Mouse (Mus musculus) midbrain, embryonic 11.5 days (tissue): Measurements from ENCODE around the gene Nfe2l1. TPM values are rescaled to one million over a fixed set of nuclear protein-coding genes. Genes with fewer than 3 reads are reported as not detected.
"Not testable (repeated sequence)": the region's sequence is repeated elsewhere in the genome, so short reads cannot be mapped to it uniquely, and the experiment has no call there.

Source experiments
- ATAC-seq: fragments of 200-750 bp; cut with Nextera tagmentation; 2 replicates; pipeline ENCODE4 v1.8.0; 2017; ENCODE audit warnings: moderate TSS enrichment, moderate library complexity; ENCODE audit not compliant: low FRiP score
- DNase-seq: peaks from one replicate; pipeline ENCODE4 v3.0.0; 2015; ENCODE audit warnings: low spot score; ENCODE audit errors: missing footprints
- H3K27ac ChIP-seq: fragments of 300-500 bp; sonication (generic); 2 replicates; pipeline ENCODE4 v1.5.1; 2014; ENCODE audit warnings: low read depth, low read length
- H3K27me3 ChIP-seq: fragments of 300-500 bp; sonication (generic); 2 replicates; pipeline ENCODE4 v1.6.1; 2014; ENCODE audit warnings: mild to moderate bottlenecking, low read length, moderate library complexity, mixed read lengths; ENCODE audit not compliant: control insufficient read depth, insufficient read depth
- H3K36me3 ChIP-seq: fragments of 300-500 bp; sonication (generic); 2 replicates; pipeline ENCODE4 v1.6.1; 2014; ENCODE audit warnings: mild to moderate bottlenecking, low read length, moderate library complexity, mixed read lengths; ENCODE audit not compliant: control insufficient read depth, insufficient read depth
- H3K4me1 ChIP-seq: fragments of 300-500 bp; sonication (generic); 2 replicates; pipeline ENCODE4 v1.6.1; 2014; ENCODE audit warnings: low read length; ENCODE audit not compliant: control insufficient read depth, insufficient read depth
- H3K4me2 ChIP-seq: fragments of 300-500 bp; sonication (generic); 2 replicates; pipeline ENCODE4 v1.6.1; 2014; ENCODE audit warnings: mild to moderate bottlenecking, moderate library complexity
- H3K4me3 ChIP-seq: fragments of 300-500 bp; sonication (generic); 2 replicates; pipeline ENCODE4 v1.5.1; 2014; ENCODE audit warnings: low read depth, low read length
- H3K9ac ChIP-seq: fragments of 300-500 bp; sonication (generic); 2 replicates; pipeline ENCODE4 v1.6.1; 2014; ENCODE audit warnings: low read length
- H3K9me3 ChIP-seq: fragments of 300-500 bp; sonication (generic); 2 replicates; pipeline ENCODE4 v1.6.1; 2016; ENCODE audit warnings: low read length; ENCODE audit not compliant: control insufficient read depth
- WGBS: fragments of 180-500 bp; shearing (Covaris S2); extraction: QIAGEN DNeasy Blood & Tissue Kit; methylation state at CpG from one replicate; pipeline ENCODE4 v1.1.7; 2014; 5-methylcytosine and 5-hydroxymethylcytosine counted together
- polyA plus RNA-seq: library from polyadenylated mRNA; unstranded; fragments of >200 nt; fragmentation: Nextera tagmentation; extraction: Ambion mirVana; gene quantifications from 2 replicates; pipeline ENCODE4 v1.2.1, GENCODE M21; 2014

The Nfe2l1 gene
- polyA plus RNA-seq, 1 experiment from 2014 or later: 35.2 TPM

DNA sequence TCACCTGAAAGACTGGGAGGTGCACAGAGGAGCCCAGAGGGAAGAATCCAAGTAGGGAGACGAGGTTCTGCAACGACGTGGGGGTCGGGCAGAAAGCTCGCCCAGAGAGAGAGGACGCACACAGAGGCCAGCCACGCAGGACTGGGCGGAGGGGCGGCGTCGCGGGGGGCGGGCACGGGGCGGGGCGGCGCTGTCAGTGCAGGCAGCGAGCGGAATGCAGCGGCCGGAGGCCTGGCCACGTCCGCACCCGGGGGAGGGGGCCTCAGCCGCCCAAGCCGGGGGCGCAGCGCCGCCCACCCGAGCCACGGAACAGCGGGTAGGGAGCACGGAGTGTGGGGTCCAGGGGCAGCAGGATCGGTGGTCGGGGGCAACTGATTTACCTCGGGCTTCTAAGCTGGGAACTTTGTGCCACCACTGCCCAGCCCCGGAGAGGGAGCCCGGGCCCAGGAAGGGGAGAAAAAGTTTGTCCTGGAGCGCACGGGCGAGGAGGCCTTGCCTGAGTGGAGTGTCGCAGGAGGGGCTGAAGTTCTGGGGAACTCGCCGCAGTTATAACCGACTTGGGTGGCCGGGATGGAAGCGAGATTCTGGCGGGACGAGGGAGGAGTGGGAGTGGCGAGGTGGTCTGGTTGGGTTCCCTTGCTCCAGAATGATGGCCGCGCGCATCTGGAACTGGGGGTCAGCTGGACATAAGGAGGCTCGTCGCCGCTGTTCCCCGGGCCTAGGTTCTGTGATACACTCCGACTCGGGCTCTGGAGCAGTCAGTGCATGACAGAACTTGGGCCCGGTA, 20.1 kb upstream of the Nfe2l1 start, which contains the start of gene Copz2:
Copz2 (plus strand) TSS at position 190 of the 787 bp plus-strand sequence.
- Histone ChIP-seq H3K4me1 (peaks cover 6% of the 10 kb centered on the region; the same call in 1 of the 2 replicates), H3K4me3 (peak within 1 kb of the TSS; percentile 49), H3K36me3 (no peaks in the 10 kb centered on the region), H3K9me3 (no peaks in the 10 kb centered on the region), H3K27ac (no peak within 1 kb of the TSS), H3K9ac (peak within 1 kb of the TSS; percentile 59), H3K27me3 (peaks cover 3% of the 10 kb centered on the region; the same call in 1 of the 2 replicates), H3K4me2 (peak within 1 kb of the TSS; percentile 93)
- 1% methylated on average over 60 of the region's 60 CpGs for WGBS
- peak; percentile 52 for ATAC-seq
- DNase-seq: peak; percentile 91

- H3K9me3 ChIP-seq, H3K27me3 ChIP-seq, DNase-seq, ATAC-seq, H3K4me1 ChIP-seq, H3K36me3 ChIP-seq, H3K27ac ChIP-seq, H3K4me3 ChIP-seq, H3K9ac ChIP-seq: not testable (repeated sequence)
- 78% methylated on average over 5 of the region's 5 CpGs for WGBS
- peak overlapping the region; percentile 93; the same call in 1 of the 2 replicates for H3K4me2 ChIP-seq
Measured at GRCm38 (mm10) chr11:96849145-96849544, 19.4 kb upstream of the Nfe2l1 start.

DNA sequence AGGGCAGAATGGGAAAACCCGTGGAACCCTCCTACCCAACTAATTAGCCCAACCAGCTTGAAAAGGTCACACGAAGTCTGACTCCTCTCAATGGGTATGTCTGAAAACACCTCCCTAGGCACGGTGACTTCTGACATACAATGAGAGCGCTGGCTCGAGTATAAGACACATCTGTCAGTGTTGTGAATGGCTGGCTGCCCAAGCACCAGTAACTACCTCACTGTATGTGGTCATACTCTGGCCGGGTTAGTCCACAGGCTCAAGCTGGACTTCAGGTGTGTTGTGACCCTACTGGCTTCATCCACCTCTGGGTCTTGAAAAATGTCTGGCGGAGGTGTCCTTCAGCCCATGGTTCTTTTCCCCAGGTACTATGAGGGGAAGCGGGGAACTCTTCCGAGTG, 18.9 kb upstream of the Nfe2l1 start:
- no peak for DNase-seq
- Histone ChIP-seq H3K9me3 (no peaks in the 10 kb centered on the region), H3K27me3 (peaks cover 3% of the 10 kb centered on the region; the same call in 1 of the 2 replicates), H3K36me3 (no peaks in the 10 kb centered on the region), H3K4me2 (no peak overlapping the region), H3K9ac (no peak overlapping the region), H3K4me3 (no peak overlapping the region), H3K27ac (no peak overlapping the region), H3K4me1 (peaks cover 6% of the 10 kb centered on the region; the same call in 1 of the 2 replicates)
- WGBS: 64% methylated on average over 9 of the region's 9 CpGs
- ATAC-seq: no peak

- ATAC-seq: no peak; the same call in 1 of the 2 replicates
- 62% methylated on average over 3 of the region's 3 CpGs for WGBS
- no peak overlapping the region for H3K9ac ChIP-seq
Measured at GRCm38 (mm10) chr11:96847240-96847639, 17.5 kb upstream of the Nfe2l1 start.

DNA sequence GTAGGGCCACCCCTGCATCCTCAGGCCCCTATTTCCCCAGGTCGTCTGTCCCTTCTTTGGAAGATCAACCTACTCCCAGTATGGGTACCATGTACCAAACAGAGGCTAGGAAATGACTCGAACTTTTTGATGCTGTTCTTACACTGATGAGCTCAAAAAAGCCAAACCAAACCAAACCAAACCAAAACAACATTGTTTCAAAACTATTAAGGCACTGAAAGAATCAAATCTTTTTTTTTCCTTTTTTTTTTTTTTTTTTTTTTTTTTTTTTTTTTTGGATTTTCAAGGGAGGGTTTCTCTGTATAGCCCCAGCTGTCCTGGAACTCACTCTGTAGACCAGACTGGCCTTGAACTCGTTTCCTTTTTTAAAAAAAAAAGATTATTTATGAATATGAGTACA, 13.9 kb upstream of the Nfe2l1 start:
- ATAC-seq (no peak), DNase-seq (no peak)
- H3K9me3 ChIP-seq: no peaks in the 10 kb centered on the region
- H3K9ac ChIP-seq: no peak overlapping the region
- H3K36me3 ChIP-seq: no peaks in the 10 kb centered on the region
- H3K27ac ChIP-seq: no peak overlapping the region
- H3K27me3 ChIP-seq: no peaks in the 10 kb centered on the region
- 65% methylated on average over 3 of the region's 3 CpGs for WGBS
- no peak overlapping the region for H3K4me3 ChIP-seq
- no peaks in the 10 kb centered on the region; the same call in 1 of the 2 replicates for H3K4me1 ChIP-seq
- H3K4me2 ChIP-seq: no peak overlapping the region

More at GRCm38 (mm10) chr11:96847240-96847639, 17.5 kb upstream of the Nfe2l1 start:
- no peak for DNase-seq
- peaks cover 6% of the 10 kb centered on the region; the same call in 1 of the 2 replicates for H3K4me1 ChIP-seq
- no peak overlapping the region for H3K4me2 ChIP-seq
- H3K27me3 ChIP-seq: peaks cover 3% of the 10 kb centered on the region; the same call in 1 of the 2 replicates
- no peaks in the 10 kb centered on the region for H3K9me3 ChIP-seq
- no peak overlapping the region for H3K27ac ChIP-seq
- no peaks in the 10 kb centered on the region for H3K36me3 ChIP-seq
- H3K4me3 ChIP-seq: no peak overlapping the region

- no peaks in the 10 kb centered on the region for H3K9me3 ChIP-seq
- WGBS: 48% methylated on average over 8 of the region's 8 CpGs
- H3K4me2 ChIP-seq: no peak overlapping the region
- no peaks in the 10 kb centered on the region for H3K36me3 ChIP-seq
- no peak overlapping the region for H3K9ac ChIP-seq
- DNase-seq (peak; percentile 67), ATAC-seq (no peak)
- no peaks in the 10 kb centered on the region for H3K27me3 ChIP-seq
- H3K27ac ChIP-seq: no peak overlapping the region
- H3K4me3 ChIP-seq: no peak overlapping the region
- H3K4me1 ChIP-seq: no peaks in the 10 kb centered on the region; the same call in 1 of the 2 replicates
Measured at GRCm38 (mm10) chr11:96840290-96840689, 10.5 kb upstream of the Nfe2l1 start.

DNA sequence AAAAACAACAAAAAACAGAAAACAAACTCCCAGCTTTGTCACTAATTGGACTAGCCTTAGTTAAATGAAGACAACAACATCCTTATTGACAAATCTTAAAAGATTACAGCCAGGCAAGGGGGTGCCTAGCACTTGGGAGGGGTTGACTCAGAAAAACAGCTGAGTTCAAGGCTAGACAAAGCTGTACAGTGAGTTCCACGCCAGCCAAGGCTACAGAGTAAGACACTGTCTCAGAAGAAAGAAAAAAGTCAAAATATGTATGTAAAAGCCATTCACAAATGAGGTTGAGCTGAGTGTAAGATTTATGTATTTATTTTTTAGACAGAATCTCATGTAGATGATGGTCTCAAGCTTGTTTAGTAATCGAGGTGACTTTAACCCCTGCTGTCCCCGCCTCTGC, 10.1 kb upstream of the Nfe2l1 start:
- DNase-seq: no peak
- no peak overlapping the region for H3K9ac ChIP-seq
- no peaks in the 10 kb centered on the region; the same call in 1 of the 2 replicates for H3K4me1 ChIP-seq
- no peaks in the 10 kb centered on the region for H3K27me3 ChIP-seq
- no peak overlapping the region for H3K4me2 ChIP-seq
- no peaks in the 10 kb centered on the region for H3K9me3 ChIP-seq
- H3K4me3 ChIP-seq: no peak overlapping the region
- H3K36me3 ChIP-seq: no peaks in the 10 kb centered on the region
- 70% methylated on average over 3 of the region's 3 CpGs for WGBS
- no peak overlapping the region for H3K27ac ChIP-seq
- no peak for ATAC-seq

DNA sequence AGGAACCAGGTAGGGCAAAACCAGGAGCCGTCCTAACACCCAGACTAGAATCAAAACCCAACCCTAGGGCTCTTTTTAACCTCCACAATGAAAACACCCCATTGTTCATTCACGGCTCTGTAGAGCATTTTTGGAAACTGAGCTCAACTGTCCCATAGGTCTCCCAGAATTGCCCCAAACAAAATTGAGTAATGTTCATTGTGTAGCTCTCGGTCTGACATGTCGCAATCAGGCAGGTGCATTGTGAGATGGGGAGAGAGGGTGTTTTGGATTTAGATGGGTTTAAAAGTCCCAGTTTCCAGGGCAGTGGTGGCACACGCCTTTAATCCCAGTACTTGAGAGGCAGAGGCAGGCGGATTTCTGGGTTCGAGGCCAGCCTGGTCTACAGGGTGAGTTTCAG, 9.7 kb upstream of the Nfe2l1 start:
- no peaks in the 10 kb centered on the region; the same call in 1 of the 2 replicates for H3K4me1 ChIP-seq
- H3K27ac ChIP-seq: no peak overlapping the region
- no peak overlapping the region for H3K9ac ChIP-seq
- H3K9me3 ChIP-seq: no peaks in the 10 kb centered on the region
- no peaks in the 10 kb centered on the region for H3K27me3 ChIP-seq
- H3K4me3 ChIP-seq: no peak overlapping the region
- ATAC-seq (no peak), DNase-seq (peak; percentile 64)
- H3K36me3 ChIP-seq: no peaks in the 10 kb centered on the region
- WGBS: 89% methylated on average over 7 of the region's 7 CpGs
- H3K4me2 ChIP-seq: no peak overlapping the region

DNA sequence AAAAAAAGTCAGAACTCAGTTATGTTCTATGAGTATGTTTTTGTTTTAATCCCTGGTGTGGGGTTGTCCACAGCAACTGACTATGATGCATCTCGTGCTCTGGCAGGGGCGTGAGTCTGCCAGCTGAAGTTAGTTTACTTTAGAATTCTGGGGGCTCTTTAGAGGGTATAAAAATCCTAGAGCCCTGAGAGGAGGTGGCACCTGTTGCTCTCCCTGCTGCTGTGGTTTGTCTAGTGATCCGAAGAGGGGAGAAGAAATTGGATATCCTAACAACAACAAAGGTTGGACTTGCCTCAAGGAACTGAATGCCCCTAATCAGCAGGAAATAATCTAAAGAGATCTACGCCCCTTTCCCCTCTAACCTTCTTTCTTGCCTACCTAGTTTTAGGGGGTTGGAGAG, 8.6 kb upstream of the Nfe2l1 start:
- H3K9me3 ChIP-seq: no peaks in the 10 kb centered on the region
- H3K4me2 ChIP-seq: no peak overlapping the region
- H3K36me3 ChIP-seq: no peaks in the 10 kb centered on the region
- 68% methylated on average over 4 of the region's 4 CpGs for whole genome bisulfite sequencing
- no peak for DNase-seq
- no peak overlapping the region for H3K4me3 ChIP-seq
- H3K27me3 ChIP-seq: no peaks in the 10 kb centered on the region
- no peak for ATAC-seq
- H3K9ac ChIP-seq: no peak overlapping the region
- H3K27ac ChIP-seq: no peak overlapping the region
- H3K4me1 ChIP-seq: no peaks in the 10 kb centered on the region; the same call in 1 of the 2 replicates
